Mouse (Mus musculus) lung, embryonic 15.5 days (tissue): ENCODE results near the gene Ppargc1a. TPM values are rescaled to one million over a fixed set of nuclear protein-coding genes. Genes with fewer than 3 reads are reported as not detected.

Experiments used
- ATAC-seq: fragments of 200-750 bp; cut with Nextera tagmentation; 2 replicates; pipeline ENCODE4 v1.8.0; 2017; ENCODE audit warnings: moderate number of reproducible peaks, borderline replicate concordance; ENCODE audit not compliant: low FRiP score, low TSS enrichment; ENCODE audit errors: extremely low read depth
- H3K27ac ChIP-seq: fragments of 300-500 bp; sonication (generic); 2 replicates; pipeline ENCODE4 v1.5.1; 2015; ENCODE audit warnings: moderate library complexity, mild to moderate bottlenecking, inconsistent platforms
- H3K27me3 ChIP-seq: fragments of 300-500 bp; sonication (generic); 2 replicates; pipeline ENCODE4 v1.6.1; 2015; ENCODE audit warnings: inconsistent platforms
- H3K36me3 ChIP-seq: fragments of 300-500 bp; sonication (generic); 2 replicates; pipeline ENCODE4 v1.6.1; 2015; ENCODE audit warnings: inconsistent platforms
- H3K4me1 ChIP-seq: fragments of 300-500 bp; sonication (generic); 2 replicates; pipeline ENCODE4 v1.6.1; 2015; ENCODE audit warnings: inconsistent platforms
- H3K4me2 ChIP-seq: fragments of 300-500 bp; sonication (generic); 2 replicates; pipeline ENCODE4 v1.6.1; 2015; ENCODE audit warnings: inconsistent platforms, mild to moderate bottlenecking, moderate library complexity
- H3K4me3 ChIP-seq: fragments of 300-500 bp; sonication (generic); 2 replicates; pipeline ENCODE4 v1.5.1; 2015; ENCODE audit warnings: mild to moderate bottlenecking, inconsistent platforms
- H3K9ac ChIP-seq: fragments of 300-500 bp; sonication (generic); 2 replicates; pipeline ENCODE4 v1.6.1; 2015; ENCODE audit warnings: inconsistent platforms
- H3K9me3 ChIP-seq: fragments of 300-500 bp; sonication (generic); 2 replicates; pipeline ENCODE4 v1.6.1; 2016; ENCODE audit warnings: inconsistent platforms
- WGBS: fragments of 180-500 bp; shearing (Covaris S2); methylation state at CpG from one replicate; pipeline ENCODE4 v1.1.7; 2015; 5-methylcytosine and 5-hydroxymethylcytosine counted together
- polyA plus RNA-seq: library from polyadenylated mRNA; unstranded; fragments of >200 nt; fragmentation: Nextera tagmentation; extraction: Ambion mirVana; gene quantifications from 2 replicates; pipeline ENCODE4 v1.2.1, GENCODE M21; 2015

The Ppargc1a gene
- polyA plus RNA-seq, 1 experiment from 2014 or later: 6.5 TPM

GRCm38 (mm10) chr5:51583030-51583429 is 15.5 kb upstream of the Ppargc1a start:
- no peak overlapping the region for H3K4me3 ChIP-seq
- H3K4me2 ChIP-seq: no peak overlapping the region
- no peak for ATAC-seq
- no peaks in the 10 kb centered on the region for H3K36me3 ChIP-seq
- 35% methylated on average over 4 of the region's 4 CpGs for WGBS
- H3K27me3 ChIP-seq: no peaks in the 10 kb centered on the region
- 0 out of 2 replicates have a peak, but pooled peaks cover 7% of the 10 kb centered on the region for H3K4me1 ChIP-seq
- no peaks in the 10 kb centered on the region for H3K9me3 ChIP-seq
- H3K27ac ChIP-seq: no peak overlapping the region
- no peak overlapping the region for H3K9ac ChIP-seq

DNA sequence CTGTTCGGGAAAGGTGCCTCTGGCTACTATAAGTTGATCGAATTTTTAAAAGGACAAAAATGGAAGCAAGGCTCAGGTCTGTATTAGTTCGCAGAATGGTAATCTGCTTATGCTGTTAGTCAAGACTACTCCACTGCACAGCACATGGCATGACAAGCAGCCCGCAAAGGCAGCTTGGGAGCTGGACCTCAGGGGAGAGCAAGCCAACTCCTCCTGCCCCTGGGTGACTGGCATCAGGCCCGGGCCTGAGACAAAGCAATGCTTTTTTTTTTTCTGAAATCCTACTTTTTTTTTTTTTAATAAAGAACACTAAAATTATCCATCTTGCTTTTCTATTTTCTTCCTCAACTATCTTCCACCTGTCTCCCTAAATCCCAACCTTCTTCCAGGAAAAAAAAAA is 15.1 kb upstream of the Ppargc1a start:
- Histone ChIP-seq H3K36me3 (no peaks in the 10 kb centered on the region), H3K4me2 (no peak overlapping the region), H3K4me1 (0 out of 2 replicates have a peak, but pooled peaks cover 7% of the 10 kb centered on the region), H3K27ac (no peak overlapping the region), H3K9ac (no peak overlapping the region), H3K4me3 (no peak overlapping the region), H3K9me3 (no peaks in the 10 kb centered on the region), H3K27me3 (no peaks in the 10 kb centered on the region)
- ATAC-seq: no peak
- WGBS: 84% methylated on average over 5 of the region's 5 CpGs

- Histone ChIP-seq H3K4me1 (no peaks in the 10 kb centered on the region), H3K27me3 (no peaks in the 10 kb centered on the region), H3K9ac (no peak overlapping the region), H3K9me3 (no peaks in the 10 kb centered on the region), H3K36me3 (no peaks in the 10 kb centered on the region), H3K27ac (no peak overlapping the region), H3K4me2 (no peak overlapping the region), H3K4me3 (no peak overlapping the region)
- no peak for ATAC-seq
- WGBS: 76% methylated on average over 1 of the region's 1 CpGs
Measured at GRCm38 (mm10) chr5:51577594-51577993, 10.1 kb upstream of the Ppargc1a start.

- no peak overlapping the region for H3K4me3 ChIP-seq
- 54% methylated on average over 2 of the region's 2 CpGs for WGBS
- H3K27me3 ChIP-seq: no peaks in the 10 kb centered on the region
- H3K4me2 ChIP-seq: no peak overlapping the region
- no peak overlapping the region for H3K9ac ChIP-seq
- no peak overlapping the region; the same call in 1 of the 2 replicates for H3K27ac ChIP-seq
- ATAC-seq: no peak
- no peaks in the 10 kb centered on the region for H3K9me3 ChIP-seq
- no peaks in the 10 kb centered on the region for H3K4me1 ChIP-seq
- H3K36me3 ChIP-seq: no peaks in the 10 kb centered on the region
Measured at GRCm38 (mm10) chr5:51573770-51574169, 6.2 kb upstream of the Ppargc1a start.

GRCm38 (mm10) chr5:51568198-51568690 is 718 bp upstream of the Ppargc1a start:
- ATAC-seq: no peak
- no peak overlapping the region for H3K9ac ChIP-seq

DNA sequence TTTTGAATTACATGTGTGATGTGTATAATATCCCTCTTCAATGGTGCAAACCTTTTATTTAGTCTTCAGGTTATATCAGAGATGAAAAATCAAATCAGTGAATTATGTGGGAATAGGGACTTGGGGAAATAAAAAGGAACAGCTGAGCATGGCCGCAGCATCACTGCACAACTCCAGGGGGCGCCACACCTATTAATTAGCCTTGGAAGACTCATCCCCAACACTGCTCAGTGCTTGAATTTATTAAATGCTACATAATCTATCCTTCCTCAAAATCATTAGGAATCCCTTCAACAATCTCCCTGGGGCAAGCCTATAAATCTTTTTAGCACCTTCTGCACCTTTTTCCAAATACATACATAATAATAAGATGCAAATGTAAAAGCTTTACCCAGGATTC is 1.9 kb downstream of the Ppargc1a start:
- Histone ChIP-seq H3K4me3 (no peak overlapping the region), H3K4me1 (0 out of 2 replicates have a peak, but pooled peaks cover 6% of the 10 kb centered on the region), H3K9me3 (no peaks in the 10 kb centered on the region)

More at GRCm38 (mm10) chr5:51568198-51568690, 718 bp upstream of the Ppargc1a start:
- 48% methylated on average over 8 of the region's 8 CpGs for WGBS
- Histone ChIP-seq H3K36me3 (no peaks in the 10 kb centered on the region), H3K9me3 (no peaks in the 10 kb centered on the region), H3K27ac (peak overlapping the region; percentile 35), H3K27me3 (no peaks in the 10 kb centered on the region), H3K4me1 (0 out of 2 replicates have a peak, but pooled peaks cover 6% of the 10 kb centered on the region), H3K4me3 (no peak overlapping the region), H3K4me2 (peak overlapping the region; percentile 20; the same call in 1 of the 2 replicates)

DNA sequence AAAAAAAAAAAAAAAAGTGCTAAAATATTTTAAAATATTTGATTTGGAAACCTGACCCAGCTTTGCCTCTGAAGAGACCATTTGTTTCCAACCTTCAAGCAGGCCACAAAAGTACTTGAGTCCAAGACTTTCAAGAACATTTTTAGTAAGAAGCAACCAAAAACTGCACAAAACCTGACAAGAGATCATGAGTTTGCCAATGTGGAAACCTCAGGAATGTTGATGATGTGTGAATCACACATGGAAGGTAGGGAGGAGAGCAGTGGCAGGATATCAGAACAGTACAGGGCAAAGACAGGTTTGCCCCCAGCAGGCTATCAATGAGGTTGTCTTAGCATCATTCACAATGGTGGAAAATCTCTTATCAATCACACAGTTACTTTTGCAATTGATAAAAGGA is 2.5 kb downstream of the Ppargc1a start:
- Histone ChIP-seq H3K9me3 (no peaks in the 10 kb centered on the region), H3K9ac (no peak overlapping the region), H3K36me3 (no peaks in the 10 kb centered on the region), H3K4me3 (no peak overlapping the region), H3K27ac (no peak overlapping the region), H3K27me3 (no peaks in the 10 kb centered on the region), H3K4me2 (no peak overlapping the region), H3K4me1 (0 out of 2 replicates have a peak, but pooled peaks cover 6% of the 10 kb centered on the region)
- ATAC-seq: no peak

More for the DNA sequence above, 1.9 kb downstream of the Ppargc1a start:
- Histone ChIP-seq H3K4me2 (no peak overlapping the region), H3K9ac (no peak overlapping the region), H3K27ac (no peak overlapping the region), H3K27me3 (no peaks in the 10 kb centered on the region), H3K36me3 (no peaks in the 10 kb centered on the region)
- 66% methylated on average over 2 of the region's 2 CpGs for WGBS
- no peak for ATAC-seq

DNA sequence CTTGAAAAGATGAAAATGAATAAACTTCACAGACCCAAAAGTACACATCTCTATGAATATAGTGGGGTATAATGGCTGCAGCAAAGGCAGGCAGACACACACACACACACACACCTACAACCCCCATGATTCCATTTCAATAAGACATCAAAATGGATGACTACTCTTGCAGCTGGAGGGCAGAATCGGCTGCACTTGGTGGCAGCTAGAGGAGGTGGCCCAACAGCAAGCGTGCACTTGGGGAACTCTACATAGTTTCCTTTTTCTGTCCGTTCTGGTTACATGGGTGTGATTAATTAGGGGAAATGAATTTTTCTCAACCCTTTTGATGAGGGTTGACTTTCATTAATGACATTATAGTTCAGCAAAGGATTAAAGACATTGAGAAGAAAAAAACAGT is 4.0 kb downstream of the Ppargc1a start:
- Histone ChIP-seq H3K27ac (no peak overlapping the region), H3K4me1 (0 out of 2 replicates have a peak, but pooled peaks cover 6% of the 10 kb centered on the region), H3K9ac (no peak overlapping the region), H3K4me2 (no peak overlapping the region), H3K27me3 (no peaks in the 10 kb centered on the region), H3K36me3 (no peaks in the 10 kb centered on the region), H3K9me3 (no peaks in the 10 kb centered on the region), H3K4me3 (no peak overlapping the region)
- ATAC-seq: no peak
- 67% methylated on average over 3 of the region's 3 CpGs for WGBS

GRCm38 (mm10) chr5:51557607-51558278 is 9.8 kb downstream of the Ppargc1a start:
- H3K27ac ChIP-seq: peak overlapping the region; percentile 48; the same call in 1 of the 2 replicates
- peak; percentile 40; the same call in 1 of the 2 replicates for ATAC-seq

DNA sequence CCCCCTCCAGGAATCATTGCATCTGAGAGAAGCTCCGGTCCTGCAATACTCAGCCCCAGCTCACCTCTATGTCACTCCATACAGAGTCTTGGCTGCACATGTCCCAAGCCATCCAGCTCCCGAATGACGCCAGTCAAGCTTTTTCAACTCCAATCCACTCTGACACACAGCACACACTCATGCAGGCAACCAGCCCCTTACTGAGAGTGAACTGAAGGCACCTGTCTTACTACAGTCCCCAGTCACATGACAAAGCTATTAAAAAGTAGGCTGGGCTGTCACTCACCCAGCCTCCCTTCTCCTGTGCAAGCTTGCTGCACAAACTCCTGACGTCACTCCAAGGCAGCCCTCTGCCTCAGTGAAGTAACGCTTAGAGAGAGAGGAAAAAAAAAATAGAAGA is 13.9 kb downstream of the Ppargc1a start:
- Histone ChIP-seq H3K4me1 (peaks cover 24% of the 10 kb centered on the region), H3K4me3 (peak overlapping the region; percentile 53), H3K4me2 (peak overlapping the region; percentile 69), H3K36me3 (no peaks in the 10 kb centered on the region), H3K9ac (peak overlapping the region; percentile 47; the same call in 1 of the 2 replicates), H3K27ac (peak overlapping the region; percentile 87), H3K27me3 (no peaks in the 10 kb centered on the region), H3K9me3 (no peaks in the 10 kb centered on the region)
- 0% methylated on average over 5 of the region's 5 CpGs for WGBS
- ATAC-seq: peak; percentile 85

More at GRCm38 (mm10) chr5:51557607-51558278, 9.8 kb downstream of the Ppargc1a start:
- no peak overlapping the region for H3K4me2 ChIP-seq
- H3K27me3 ChIP-seq: no peaks in the 10 kb centered on the region
- H3K4me3 ChIP-seq: no peak overlapping the region
- H3K9me3 ChIP-seq: no peaks in the 10 kb centered on the region
- H3K36me3 ChIP-seq: no peaks in the 10 kb centered on the region
- 48% methylated on average over 4 of the region's 4 CpGs for WGBS
- H3K9ac ChIP-seq: no peak overlapping the region
- H3K4me1 ChIP-seq: peaks cover 20% of the 10 kb centered on the region

DNA sequence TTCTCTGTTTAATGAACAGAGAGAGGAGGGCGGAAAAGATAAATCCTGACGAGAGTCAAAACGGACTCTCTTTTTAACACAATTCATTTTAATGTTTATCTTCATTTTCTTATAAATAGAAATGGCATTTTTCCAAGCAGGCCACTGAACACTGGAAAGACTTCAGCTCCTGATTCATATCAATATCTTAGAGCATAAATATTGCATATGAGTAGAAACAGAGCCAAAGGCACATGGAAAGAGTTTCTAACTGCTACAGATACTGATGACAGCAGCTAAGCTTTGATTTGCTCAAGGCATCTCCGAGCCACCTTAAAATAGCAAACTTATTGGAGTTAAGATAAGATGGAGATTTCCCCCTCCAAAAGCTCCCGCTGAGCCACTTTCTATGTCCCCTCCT is 14.3 kb downstream of the Ppargc1a start:
- peak overlapping the region; percentile 53 for H3K4me3 ChIP-seq
- H3K9me3 ChIP-seq: no peaks in the 10 kb centered on the region
- peaks cover 24% of the 10 kb centered on the region for H3K4me1 ChIP-seq
- ATAC-seq: peak; percentile 31; the same call in 1 of the 2 replicates
- no peaks in the 10 kb centered on the region for H3K36me3 ChIP-seq
- 0% methylated on average over 5 of the region's 5 CpGs for WGBS
- peak overlapping the region; percentile 87 for H3K27ac ChIP-seq
- peak overlapping the region; percentile 47 for H3K9ac ChIP-seq
- H3K27me3 ChIP-seq: no peaks in the 10 kb centered on the region
- H3K4me2 ChIP-seq: peak overlapping the region; percentile 69

DNA sequence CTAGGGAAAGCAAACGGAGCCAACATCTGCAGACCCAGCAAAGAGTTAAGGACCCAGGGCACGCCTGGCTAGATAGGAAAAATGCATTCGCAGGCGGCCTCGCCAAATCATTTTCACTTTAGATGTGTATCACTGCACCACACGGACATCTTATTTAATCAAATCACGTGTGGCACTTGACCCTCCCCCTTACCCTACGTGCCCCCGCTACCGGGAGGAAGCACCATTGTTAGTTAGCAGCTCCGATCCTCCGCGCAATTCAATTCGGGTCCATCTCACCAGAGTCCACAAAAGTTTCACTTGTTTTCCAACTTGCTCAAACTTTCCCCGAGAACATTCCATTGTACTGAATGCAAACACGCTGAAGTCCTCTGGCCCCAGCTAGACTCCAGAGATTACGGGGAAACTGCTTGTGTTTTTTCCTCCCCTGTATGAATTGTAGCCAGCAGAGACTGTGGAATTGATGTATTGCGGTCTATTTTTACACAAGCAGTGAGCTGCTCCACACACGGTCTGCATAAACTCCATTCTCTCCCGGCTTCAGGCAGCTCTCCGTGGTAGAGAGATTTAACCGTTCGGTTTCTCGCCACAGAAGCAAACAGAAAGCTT is 14.9 kb downstream of the Ppargc1a start:
- peak overlapping the region; percentile 69 for H3K4me2 ChIP-seq
- H3K27me3 ChIP-seq: no peaks in the 10 kb centered on the region
- peaks cover 22% of the 10 kb centered on the region for H3K4me1 ChIP-seq
- ATAC-seq: peak; percentile 61
- peak overlapping the region; percentile 53 for H3K4me3 ChIP-seq
- no peaks in the 10 kb centered on the region for H3K36me3 ChIP-seq
- peak overlapping the region; percentile 87 for H3K27ac ChIP-seq
- H3K9ac ChIP-seq: peak overlapping the region; percentile 47
- WGBS: under 1% methylated on average over 24 of the region's 24 CpGs
- H3K9me3 ChIP-seq: no peaks in the 10 kb centered on the region
